Mouse (Mus musculus): ENCODE data around the gene 6430531B16Rik. TPM values are rescaled to one million over a fixed set of nuclear protein-coding genes. Genes with fewer than 3 reads are reported as not detected.
A peak's percentile ranks its signal among the peaks of the same experiment; 100 is the strongest.

The 6430531B16Rik gene
- total and polyA plus RNA-seq, 2 experiments from 2014 or later: 2.0 to 2.7 TPM

GRCm38 (mm10) chr7:139961141-139961540, 17.4 kb downstream of the 6430531B16Rik start:
- H3K4me2 ChIP-seq (ENCODE audit: low read depth): no peak overlapping the region
- no peak for TF ChIP-seq CTCF (IDR thresholded peaks at IDR 0.05; ENCODE audit: low read depth)
- H3K27ac ChIP-seq (ENCODE audit: low read depth, low read length): no peak overlapping the region
- WGBS: 90% methylated on average over 10 of the region's 10 CpGs
- H3K9ac ChIP-seq: no peak overlapping the region
- ATAC-seq (no peak), DNase-seq (no peak)
- H3K4me1 ChIP-seq (ENCODE audit: insufficient read depth): no peaks in the 10 kb centered on the region
- no peaks in the 10 kb centered on the region for H3K36me3 ChIP-seq (ENCODE audit: insufficient read depth)
- no peaks in the 10 kb centered on the region for H3K27me3 ChIP-seq (ENCODE audit: insufficient read depth, low read length)
- H3K9me3 ChIP-seq (ENCODE audit: low read length): no peaks in the 10 kb centered on the region
- H3K4me3 ChIP-seq (ENCODE audit: low read depth, low read length): no peak overlapping the region

DNA sequence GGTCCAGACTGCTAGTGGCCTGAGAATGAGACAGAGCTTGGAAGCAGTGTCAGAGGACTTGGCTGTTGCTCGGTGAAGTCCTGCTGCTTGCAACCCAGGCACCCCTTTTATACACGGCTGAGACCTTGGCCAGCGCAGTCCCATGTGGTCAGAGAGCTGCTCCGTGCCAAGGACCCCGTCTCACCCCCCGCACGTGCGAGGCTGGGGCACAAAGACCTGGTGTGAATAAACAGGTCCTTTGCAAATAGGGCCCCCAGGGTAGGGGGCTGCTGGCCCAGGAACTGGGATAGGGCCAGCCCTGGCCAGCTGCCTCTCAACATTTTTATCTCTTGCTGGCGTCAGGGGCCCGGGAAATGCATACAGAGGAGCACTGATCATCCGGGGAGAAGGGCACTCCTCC, 20.6 kb downstream of the 6430531B16Rik start:
- Histone ChIP-seq H3K9me3 (ENCODE audit: low read length) (no peaks in the 10 kb centered on the region), H3K9ac (no peak overlapping the region), H3K36me3 (ENCODE audit: insufficient read depth) (no peaks in the 10 kb centered on the region), H3K4me1 (ENCODE audit: insufficient read depth) (no peaks in the 10 kb centered on the region), H3K27me3 (ENCODE audit: insufficient read depth, low read length) (no peaks in the 10 kb centered on the region), H3K4me3 (ENCODE audit: low read depth, low read length) (no peak overlapping the region), H3K4me2 (ENCODE audit: low read depth) (no peak overlapping the region), H3K27ac (ENCODE audit: low read depth, low read length) (no peak overlapping the region)
- no peak for TF ChIP-seq CTCF (IDR thresholded peaks at IDR 0.05; ENCODE audit: low read depth)
- no peak for DNase-seq
- ATAC-seq: peak; percentile 64
- WGBS: 30% methylated on average over 11 of the region's 11 CpGs

DNA sequence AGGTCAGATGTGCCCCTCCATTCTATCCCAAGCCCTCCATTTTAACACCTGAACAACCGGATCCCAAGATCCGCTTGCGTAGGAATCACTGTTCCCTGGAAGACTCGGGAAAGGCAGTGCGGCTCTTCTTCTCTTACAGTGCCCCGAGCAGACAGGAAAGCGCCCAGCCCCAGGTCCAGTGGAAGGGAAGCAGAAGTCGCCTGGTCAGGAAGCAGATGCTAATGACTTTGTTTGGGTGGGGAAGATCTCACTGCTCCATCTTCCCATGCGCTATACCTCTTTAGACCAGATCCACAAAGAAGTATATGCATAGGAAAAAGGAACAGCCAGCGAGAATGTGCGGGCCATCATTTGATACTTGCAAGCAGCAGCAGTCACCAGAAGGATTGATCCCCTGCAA, 21.1 kb downstream of the 6430531B16Rik start:
- Histone ChIP-seq H3K27ac (ENCODE audit: low read depth, low read length) (no peak overlapping the region), H3K27me3 (ENCODE audit: insufficient read depth, low read length) (no peaks in the 10 kb centered on the region), H3K9ac (no peak overlapping the region), H3K36me3 (ENCODE audit: insufficient read depth) (no peaks in the 10 kb centered on the region), H3K4me3 (ENCODE audit: low read depth, low read length) (no peak overlapping the region), H3K4me2 (ENCODE audit: low read depth) (no peak overlapping the region), H3K4me1 (ENCODE audit: insufficient read depth) (no peaks in the 10 kb centered on the region), H3K9me3 (ENCODE audit: low read length) (no peaks in the 10 kb centered on the region)
- no peak for TF ChIP-seq CTCF (IDR thresholded peaks at IDR 0.05; ENCODE audit: low read depth)
- ATAC-seq (no peak), DNase-seq (no peak)
- WGBS: 70% methylated on average over 11 of the region's 11 CpGs

DNA sequence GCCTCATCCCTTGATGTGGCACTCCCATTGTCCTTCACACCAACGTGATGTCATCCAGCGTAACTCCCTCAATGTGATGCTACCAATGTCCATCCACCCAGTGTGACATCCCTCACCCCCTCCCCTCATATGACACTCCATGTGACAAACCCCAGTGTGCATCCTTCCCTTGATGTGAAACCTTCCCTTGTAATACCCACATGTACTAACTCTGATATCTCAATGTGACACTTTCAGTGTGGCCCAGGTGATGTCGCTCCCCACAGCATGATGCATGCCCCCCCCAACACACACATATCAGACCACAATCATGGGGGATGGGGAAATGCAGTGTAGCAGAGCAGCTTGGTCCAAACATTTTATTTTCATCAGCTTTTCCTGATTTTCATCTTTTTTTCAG, 21.9 kb downstream of the 6430531B16Rik start:
- H3K27ac ChIP-seq (ENCODE audit: low read depth, low read length): no peak overlapping the region
- no peaks in the 10 kb centered on the region for H3K36me3 ChIP-seq (ENCODE audit: insufficient read depth)
- no peak overlapping the region for H3K4me2 ChIP-seq (ENCODE audit: low read depth)
- H3K9me3 ChIP-seq (ENCODE audit: low read length): no peaks in the 10 kb centered on the region
- no peak overlapping the region for H3K9ac ChIP-seq
- ATAC-seq (no peak), DNase-seq (no peak)
- no peaks in the 10 kb centered on the region for H3K4me1 ChIP-seq (ENCODE audit: insufficient read depth)
- H3K27me3 ChIP-seq (ENCODE audit: insufficient read depth, low read length): no peaks in the 10 kb centered on the region
- 80% methylated on average over 3 of the region's 3 CpGs for WGBS
- no peak for TF ChIP-seq CTCF (IDR thresholded peaks at IDR 0.05; ENCODE audit: low read depth)
- no peak overlapping the region for H3K4me3 ChIP-seq (ENCODE audit: low read depth, low read length)

DNA sequence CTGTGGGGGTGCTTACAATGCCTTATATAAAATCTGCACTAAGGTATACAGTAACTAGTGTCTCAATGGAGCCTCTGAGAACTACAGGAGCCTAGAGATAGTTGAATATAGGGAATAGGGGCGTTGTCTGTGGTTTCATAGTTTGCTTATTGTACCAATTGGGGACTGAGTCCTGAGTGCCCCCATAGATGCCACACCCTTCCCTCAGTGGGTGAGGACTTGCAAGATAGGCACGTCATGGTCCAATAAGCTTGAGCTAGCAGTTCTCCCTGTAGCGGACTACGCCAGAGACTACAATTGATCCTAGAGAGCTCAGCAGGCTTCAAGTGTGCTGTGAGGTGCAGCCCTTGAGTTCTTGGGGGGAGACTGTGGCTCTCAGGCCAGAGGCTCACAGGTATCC, 23.1 kb downstream of the 6430531B16Rik start:
- Histone ChIP-seq H3K27me3 (ENCODE audit: insufficient read depth, low read length) (peaks cover 5% of the 10 kb centered on the region; the same call in 1 of the 2 replicates), H3K36me3 (ENCODE audit: insufficient read depth) (no peaks in the 10 kb centered on the region), H3K9ac (no peak overlapping the region), H3K4me3 (ENCODE audit: low read depth, low read length) (no peak overlapping the region), H3K4me1 (ENCODE audit: insufficient read depth) (no peaks in the 10 kb centered on the region), H3K27ac (ENCODE audit: low read depth, low read length) (no peak overlapping the region), H3K4me2 (ENCODE audit: low read depth) (no peak overlapping the region), H3K9me3 (ENCODE audit: low read length) (no peaks in the 10 kb centered on the region)
- DNase-seq (no peak), ATAC-seq (no peak)
- WGBS: 83% methylated on average over 4 of the region's 4 CpGs
- no peak for TF ChIP-seq CTCF (IDR thresholded peaks at IDR 0.05; ENCODE audit: low read depth)

DNA sequence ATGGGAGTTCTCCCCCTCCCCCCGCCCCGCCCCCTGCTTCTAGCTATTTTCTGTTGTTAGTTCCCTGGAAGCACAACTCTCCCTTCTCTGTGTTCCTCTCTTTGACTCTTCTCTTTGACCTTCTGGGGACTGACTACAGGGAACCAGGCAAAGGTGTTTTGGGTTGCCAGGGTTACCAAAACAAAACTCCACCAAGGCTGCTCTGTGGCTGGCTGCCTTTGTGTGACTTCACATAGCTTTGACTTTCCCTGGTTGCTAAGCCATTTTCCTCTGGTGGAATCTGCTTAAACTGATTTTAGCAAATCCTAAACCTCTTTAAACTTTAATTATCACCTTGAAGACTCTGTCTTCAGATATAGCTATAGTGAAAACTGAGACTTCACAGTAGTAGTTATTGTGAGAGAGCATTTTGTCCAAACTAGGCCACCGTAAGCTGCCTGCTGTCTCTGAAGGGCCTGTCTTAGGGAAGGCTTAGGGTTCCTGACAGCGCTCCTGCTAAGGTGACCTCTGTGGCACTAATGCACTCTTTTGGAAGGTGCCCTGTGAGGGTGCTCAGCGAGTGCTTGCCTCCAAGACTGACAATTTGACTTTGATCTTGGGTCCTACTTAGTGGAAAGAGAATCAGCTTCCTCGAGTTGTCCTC, 26.4 kb downstream of the 6430531B16Rik start:
- Histone ChIP-seq H3K9me3 (ENCODE audit: low read length) (no peaks in the 10 kb centered on the region), H3K36me3 (ENCODE audit: insufficient read depth) (no peaks in the 10 kb centered on the region), H3K4me1 (ENCODE audit: insufficient read depth) (no peaks in the 10 kb centered on the region), H3K27ac (ENCODE audit: low read depth, low read length) (no peak overlapping the region), H3K4me3 (ENCODE audit: low read depth, low read length) (no peak overlapping the region), H3K9ac (no peak overlapping the region), H3K4me2 (ENCODE audit: low read depth) (no peak overlapping the region), H3K27me3 (ENCODE audit: insufficient read depth, low read length) (peaks cover 24% of the 10 kb centered on the region; the same call in 1 of the 2 replicates)
- DNase-seq (no peak), ATAC-seq (no peak)
- 57% methylated on average over 6 of the region's 6 CpGs for WGBS
- TF ChIP-seq CTCF (IDR thresholded peaks at IDR 0.05; ENCODE audit: low read depth): no peak

DNA sequence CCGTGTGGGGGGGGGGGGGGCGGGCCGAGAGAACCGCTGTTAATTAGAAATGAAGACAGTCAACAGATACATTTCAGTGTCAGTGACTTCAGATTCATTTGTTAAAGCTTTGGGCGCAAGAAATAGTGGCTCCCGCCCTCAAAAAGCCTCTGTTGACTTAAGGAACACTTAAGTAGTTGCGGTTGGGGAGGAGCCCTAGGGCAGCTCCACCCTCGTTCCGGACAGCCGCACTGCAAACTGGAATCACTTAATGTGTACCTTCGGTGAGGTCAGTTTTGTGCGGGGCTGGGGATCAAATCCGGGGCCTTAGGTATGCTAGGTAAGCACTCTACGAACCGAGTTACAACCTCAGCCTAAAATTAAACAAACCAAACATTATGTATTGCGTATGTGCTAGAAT, 27.5 kb downstream of the 6430531B16Rik start:
- TF ChIP-seq CTCF (IDR thresholded peaks at IDR 0.05; ENCODE audit: low read depth): no peak
- H3K4me1 ChIP-seq (ENCODE audit: insufficient read depth): no peaks in the 10 kb centered on the region
- H3K27ac ChIP-seq (ENCODE audit: low read depth, low read length): no peak overlapping the region
- peaks cover 33% of the 10 kb centered on the region for H3K27me3 ChIP-seq (ENCODE audit: insufficient read depth, low read length)
- H3K9me3 ChIP-seq (ENCODE audit: low read length): no peaks in the 10 kb centered on the region
- peak overlapping the region; percentile 34 for H3K4me3 ChIP-seq (ENCODE audit: low read depth, low read length)
- DNase-seq (no peak), ATAC-seq (no peak)
- WGBS: 10% methylated on average over 16 of the region's 16 CpGs
- H3K9ac ChIP-seq: 0 out of 2 replicates have a peak overlapping the region, but pooled peaks have one; percentile 14
- H3K36me3 ChIP-seq (ENCODE audit: insufficient read depth): no peaks in the 10 kb centered on the region
- peak overlapping the region; percentile 73 for H3K4me2 ChIP-seq (ENCODE audit: low read depth)

Data from forebrain, postnatal 0 days (tissue).